In the genomic region with DNA sequence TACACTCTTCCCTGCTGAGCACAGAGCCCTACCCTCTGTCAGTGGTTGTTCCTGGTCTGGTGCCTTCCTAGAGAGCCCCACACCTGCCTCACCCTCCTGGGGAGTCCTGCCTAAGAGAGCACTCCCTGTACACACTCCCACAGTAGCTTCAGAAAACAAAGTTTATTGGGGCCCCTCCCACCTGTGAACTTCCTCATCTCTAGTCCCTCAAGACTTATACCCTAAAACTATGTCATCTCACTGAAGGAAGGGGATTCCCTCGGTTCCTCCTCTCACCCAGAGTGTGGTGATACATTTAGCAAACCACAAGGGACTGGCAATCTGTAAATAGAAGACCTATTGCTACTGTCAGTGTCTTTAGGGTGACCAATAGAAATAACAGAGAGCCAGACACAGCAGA, we compare ENCODE assay signal across 16 mouse cellular contexts. TPM values are rescaled to one million over a fixed set of nuclear protein-coding genes. Genes with fewer than 3 reads are reported as not detected.
DNase-seq lines count a peak whose midpoint lies in the region; ATAC-seq lines count a peak whose summit lies in the region.
"Had no signal": no experiment of that assay in that cellular context is flagged by ENCODE, and none has a peak within 500 bp of the region (broad histone marks: within the 10 kb centered on the region; RNA-seq: fewer than 3 reads in every experiment).

No protein-coding gene starts in this region.

- no peak overlapping the region for H3K4me3 ChIP-seq in stomach, embryonic 16.5 days (replicated peaks; ENCODE audit: low read length)
- H3K4me3 ChIP-seq in kidney, embryonic 15.5 days (replicated peaks) = no peak overlapping the region
- H3K4me3 ChIP-seq: heart, adult 2 months had no signal

- H3K9ac ChIP-seq in stomach, embryonic 16.5 days (ENCODE audit: low read length) = no peak overlapping the region
- no peak overlapping the region for H3K9ac ChIP-seq in kidney, embryonic 15.5 days
- H3K9ac ChIP-seq: forebrain, postnatal 0 days; lung, embryonic 14.5 days had no signal

- peak; percentile 75 for ATAC-seq in common myeloid progenitor, adult 5-6 weeks (replicated peaks; ENCODE audit: low read depth, poor library complexity, severe bottlenecking)
- peak; percentile 88 for ATAC-seq in megakaryocyte, adult 5-6 weeks (ENCODE audit: poor library complexity, severe bottlenecking)
- peak; percentile 36; the same call in 1 of the 2 replicates for ATAC-seq in stomach, embryonic 16.5 days (ENCODE audit: insufficient read depth, low FRiP score)
- ATAC-seq in kidney, embryonic 15.5 days (replicated peaks; ENCODE audit: low FRiP score) = no peak
- ATAC-seq: forebrain, postnatal 0 days; midbrain, embryonic 16.5 days had no signal

- peak overlapping the region; percentile 64 for H3K27ac ChIP-seq in stomach, embryonic 16.5 days (ENCODE audit: low read length)
- H3K27ac ChIP-seq in kidney, embryonic 15.5 days = no peak overlapping the region
- H3K27ac ChIP-seq: heart, adult 2 months had no signal

- no peaks in the 10 kb centered on the region for H3K36me3 ChIP-seq in stomach, embryonic 16.5 days (ENCODE audit: control insufficient read depth, insufficient read depth, low read length)
- H3K36me3 ChIP-seq in kidney, embryonic 15.5 days = no peaks in the 10 kb centered on the region

- H3K9me3 ChIP-seq in stomach, embryonic 16.5 days (replicated peaks; ENCODE audit: control insufficient read depth, low read length) = no peaks in the 10 kb centered on the region
- H3K9me3 ChIP-seq in kidney, embryonic 15.5 days (replicated peaks) = no peaks in the 10 kb centered on the region

- H3K27me3 ChIP-seq in stomach, embryonic 16.5 days (ENCODE audit: control insufficient read depth, insufficient read depth, low read length) = no peaks in the 10 kb centered on the region
- H3K27me3 ChIP-seq in kidney, embryonic 15.5 days = no peaks in the 10 kb centered on the region

- 60% methylated on average over 1 of the region's 1 CpGs for WGBS in stomach, embryonic 16.5 days
- 70% methylated on average over 1 of the region's 1 CpGs for WGBS in kidney, embryonic 15.5 days

- H3K4me1 ChIP-seq in stomach, embryonic 16.5 days (ENCODE audit: control insufficient read depth, insufficient read depth, low read length) = peaks cover 21% of the 10 kb centered on the region
- H3K4me1 ChIP-seq in kidney, embryonic 15.5 days = peaks cover 36% of the 10 kb centered on the region

- DNase-seq in lung, postnatal 36 days = peak; percentile 61
- no peak for DNase-seq in lung, postnatal 10 days
- DNase-seq in ovary, postnatal 36 days (ENCODE audit: low spot score) = no peak
- no peak for DNase-seq in left cerebral cortex, adult 9 months (ENCODE audit: low spot score in 2 of 2)
- DNase-seq: cerebellum, adult 9-10 months; forebrain, postnatal 0 days; kidney, adult 18-20 months; left cerebral cortex, postnatal 4 days; lung, embryonic 14.5 days; thymus, postnatal 4 days had no signal

- H3K4me2 ChIP-seq in stomach, embryonic 16.5 days (ENCODE audit: low read depth, low read length) = no peak overlapping the region
- no peak overlapping the region for H3K4me2 ChIP-seq in kidney, embryonic 15.5 days
- H3K4me2 ChIP-seq: lung, embryonic 14.5 days had no signal

RNA-seq across cellular contexts. Expression of gene Ezr, which starts 33.6 kb away (rescaled TPM):
- 175 and 186 TPM in 2 replicates for total RNA-seq in common myeloid progenitor, adult 5-6 weeks (2017)
- total RNA-seq in megakaryocyte, adult 5-6 weeks (2015) = 45.8 and 49.8 TPM in 2 replicates
- total RNA-seq in megakaryocyte, adult 5-6 weeks (2017) = 130 and 175 TPM in 2 replicates
- polyA plus RNA-seq in stomach, embryonic 16.5 days (2015; fragmentation: Nextera tagmentation; extraction: Ambion mirVana) = 266 and 335 TPM in 2 replicates
- polyA plus RNA-seq in kidney, embryonic 15.5 days (2015; fragmentation: Nextera tagmentation; extraction: Ambion mirVana) = 182 and 184 TPM in 2 replicates
